Mouse (Mus musculus) limb, embryonic 12.5 days (tissue): ENCODE data around the gene Ina. TPM values are rescaled to one million over a fixed set of nuclear protein-coding genes. Genes with fewer than 3 reads are reported as not detected.

Experiments used
- ATAC-seq: fragments of 200-750 bp; cut with Nextera tagmentation; 2 replicates; pipeline ENCODE4 v1.8.0; 2017; ENCODE audit warnings: low read depth, moderate TSS enrichment; ENCODE audit not compliant: insufficient number of reproducible peaks, insufficient read depth, low FRiP score, low TSS enrichment
- H3K27ac ChIP-seq: fragments of 300-500 bp; sonication (generic); 2 replicates; pipeline ENCODE4 v1.5.1; 2016; ENCODE audit warnings: mild to moderate bottlenecking, moderate library complexity
- H3K27me3 ChIP-seq: fragments of 300-500 bp; sonication (generic); 2 replicates; pipeline ENCODE4 v1.6.1; 2016; ENCODE audit warnings: mild to moderate bottlenecking, moderate library complexity
- H3K36me3 ChIP-seq: fragments of 300-500 bp; sonication (generic); 2 replicates; pipeline ENCODE4 v1.6.1; 2016; ENCODE audit warnings: mild to moderate bottlenecking, moderate library complexity
- H3K4me1 ChIP-seq: fragments of 300-500 bp; sonication (generic); replicated peaks from 2 replicates; pipeline ENCODE4 v1.6.1; 2016
- H3K4me2 ChIP-seq: fragments of 300-500 bp; sonication (generic); 2 replicates; pipeline ENCODE4 v1.6.1; 2016; ENCODE audit warnings: mild to moderate bottlenecking, moderate library complexity
- H3K4me3 ChIP-seq: fragments of 300-500 bp; sonication (generic); replicated peaks from 2 replicates; pipeline ENCODE4 v1.5.1; 2016; ENCODE audit warnings: mild to moderate bottlenecking
- H3K9ac ChIP-seq: fragments of 300-500 bp; sonication (generic); replicated peaks from 2 replicates; pipeline ENCODE4 v1.6.1; 2016; ENCODE audit warnings: mild to moderate bottlenecking, moderate library complexity
- H3K9me3 ChIP-seq: fragments of 300-500 bp; sonication (generic); 2 replicates; pipeline ENCODE4 v1.6.1; 2016; ENCODE audit warnings: mild to moderate bottlenecking, moderate library complexity
- WGBS: fragments of 180-500 bp; shearing (Covaris S2); methylation state at CpG from one replicate; pipeline ENCODE4 v1.1.7; 2016; 5-methylcytosine and 5-hydroxymethylcytosine counted together
- polyA plus RNA-seq: library from polyadenylated mRNA; unstranded; fragments of >200 nt; fragmentation: Nextera tagmentation; extraction: Ambion mirVana; gene quantifications from 2 replicates; pipeline ENCODE4 v1.2.1, GENCODE M21; 2016

The Ina gene
- 0.40 and 2.2 TPM in 2 replicates for polyA plus RNA-seq

DNA sequence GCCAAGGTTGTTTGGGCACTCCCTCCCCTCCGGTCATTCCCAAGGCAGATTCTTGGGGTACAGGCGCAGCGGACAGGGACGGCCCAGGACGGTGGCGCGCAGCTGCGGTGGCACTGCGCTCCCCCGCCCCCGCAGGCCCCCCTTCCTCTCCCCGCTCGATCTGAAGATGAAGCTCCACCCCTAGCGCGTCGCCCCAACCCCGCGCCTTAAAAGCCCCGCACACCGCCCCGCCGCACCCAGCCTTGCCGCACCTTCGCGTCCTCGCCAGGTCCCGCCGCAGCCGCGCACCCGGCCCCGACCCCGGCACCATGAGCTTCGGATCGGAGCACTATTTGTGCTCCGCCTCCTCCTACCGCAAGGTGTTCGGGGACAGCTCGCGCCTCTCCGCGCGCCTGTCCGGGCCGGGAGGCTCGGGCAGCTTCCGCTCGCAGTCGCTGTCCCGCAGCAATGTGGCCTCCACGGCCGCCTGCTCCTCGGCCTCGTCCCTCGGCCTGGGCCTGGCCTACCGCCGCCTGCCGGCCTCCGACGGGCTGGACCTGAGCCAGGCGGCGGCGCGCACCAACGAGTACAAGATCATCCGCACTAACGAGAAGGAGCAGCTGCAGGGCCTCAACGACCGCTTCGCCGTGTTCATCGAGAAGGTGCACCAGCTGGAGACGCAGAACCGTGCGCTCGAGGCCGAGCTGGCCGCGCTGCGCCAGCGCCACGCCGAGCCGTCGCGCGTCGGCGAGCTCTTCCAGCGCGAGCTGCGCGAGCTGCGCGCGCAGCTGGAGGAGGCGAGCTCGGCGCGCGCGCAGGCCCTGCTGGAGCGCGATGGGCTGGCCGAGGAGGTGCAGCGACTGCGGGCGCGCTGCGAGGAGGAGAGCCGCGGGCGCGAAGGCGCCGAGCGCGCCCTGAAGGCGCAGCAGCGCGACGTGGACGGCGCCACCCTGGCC is at the start of gene Ina, which contains the start of gene Nt5c2:
Gene Ina (plus strand): TSS at position 252 of the 935 bp plus-strand sequence.
Gene Nt5c2 (minus strand): TSS at position 707 of the 935 bp plus-strand sequence.
- Histone ChIP-seq H3K9ac (0 out of 2 replicates have a peak within 1 kb of the TSS, but pooled peaks have one; percentile 8), H3K27ac (no peak within 1 kb of the TSS)

DNA sequence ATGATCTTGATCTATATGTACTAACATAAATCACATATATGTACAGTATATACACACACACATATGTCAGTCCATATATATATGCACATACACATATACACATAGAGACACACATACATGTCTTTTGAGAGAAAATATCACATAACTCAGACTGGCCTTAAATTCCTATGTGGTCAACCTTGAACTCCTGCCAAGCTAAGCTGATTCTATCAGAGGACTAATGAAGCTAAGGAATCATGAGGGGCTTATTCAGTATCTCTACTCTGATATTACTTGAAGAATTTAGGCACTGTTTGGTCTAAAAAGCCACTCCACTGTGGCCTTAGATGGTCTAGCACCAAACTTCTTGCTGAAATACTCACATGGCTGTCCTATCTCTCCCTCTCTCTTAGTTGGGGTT is 49.0 kb upstream of the Ina start:
- Histone ChIP-seq H3K4me3 (no peak overlapping the region), H3K27ac (no peak overlapping the region), H3K27me3 (no peaks in the 10 kb centered on the region), H3K9ac (no peak overlapping the region), H3K9me3 (no peaks in the 10 kb centered on the region), H3K4me2 (no peak overlapping the region), H3K36me3 (no peaks in the 10 kb centered on the region), H3K4me1 (peaks cover 21% of the 10 kb centered on the region)
- no peak for ATAC-seq

More for the DNA sequence above, at the start of gene Ina, which contains the start of gene Nt5c2:
- H3K4me1 ChIP-seq = peaks cover 23% of the 10 kb centered on the region
- H3K36me3 ChIP-seq = no peaks in the 10 kb centered on the region
- no peaks in the 10 kb centered on the region for H3K9me3 ChIP-seq
- peak within 1 kb of the TSS; percentile 85 for H3K4me2 ChIP-seq
- ATAC-seq = peak; percentile 52
- H3K27me3 ChIP-seq = peaks cover 86% of the 10 kb centered on the region
- WGBS = under 1% methylated on average over 123 of the region's 124 CpGs
- peak within 1 kb of the TSS; percentile 49 for H3K4me3 ChIP-seq

DNA sequence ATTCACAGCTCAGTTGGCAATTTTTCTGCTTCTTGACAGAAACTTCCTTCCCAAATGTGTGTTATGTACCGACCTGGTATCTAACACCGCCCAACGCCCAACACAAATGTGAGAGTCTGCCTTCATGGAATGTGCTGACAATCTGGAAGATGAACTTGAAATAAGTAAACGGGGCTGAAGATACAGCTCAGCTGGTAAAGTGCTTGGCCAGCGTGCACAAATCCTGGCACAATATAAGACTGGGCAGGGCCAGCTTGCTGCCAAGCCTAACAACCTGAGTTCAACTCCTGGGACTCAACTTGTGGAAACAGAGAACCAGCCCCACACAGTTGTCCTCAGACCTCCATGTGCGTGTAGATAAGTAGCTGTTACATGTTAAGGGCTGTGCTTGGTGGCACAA is 48.2 kb upstream of the Ina start:
- Histone ChIP-seq H3K4me1 (peaks cover 19% of the 10 kb centered on the region), H3K36me3 (no peaks in the 10 kb centered on the region), H3K9ac (no peak overlapping the region), H3K9me3 (no peaks in the 10 kb centered on the region), H3K27ac (no peak overlapping the region), H3K4me3 (no peak overlapping the region), H3K27me3 (no peaks in the 10 kb centered on the region), H3K4me2 (no peak overlapping the region)
- 94% methylated on average over 6 of the region's 6 CpGs for WGBS
- no peak for ATAC-seq

DNA sequence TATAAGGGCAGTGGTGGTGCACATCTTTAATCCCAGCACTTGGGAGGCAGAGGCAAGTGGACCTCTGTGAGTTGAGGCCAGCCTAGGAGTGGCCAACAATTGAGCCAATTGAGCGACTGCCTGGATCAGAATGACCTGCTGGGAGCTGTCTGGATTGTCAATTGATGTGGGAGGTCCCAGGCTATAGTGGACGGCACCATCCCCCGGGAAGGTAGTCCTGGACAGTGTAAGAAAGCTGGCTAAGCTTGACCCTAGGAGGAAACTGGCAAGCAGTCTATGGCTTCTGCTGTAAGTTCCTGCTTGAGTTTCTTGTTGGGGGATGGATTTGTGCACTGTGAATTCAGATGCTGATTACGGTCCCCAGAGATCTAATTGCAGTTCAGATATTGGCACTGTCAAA is 46.6 kb upstream of the Ina start:
- H3K4me3 ChIP-seq = no peak overlapping the region
- WGBS = 69% methylated on average over 4 of the region's 4 CpGs
- no peak overlapping the region for H3K27ac ChIP-seq
- H3K27me3 ChIP-seq = no peaks in the 10 kb centered on the region
- no peaks in the 10 kb centered on the region for H3K36me3 ChIP-seq
- no peak overlapping the region for H3K4me2 ChIP-seq
- H3K4me1 ChIP-seq = peaks cover 17% of the 10 kb centered on the region
- no peak for ATAC-seq
- no peak overlapping the region for H3K9ac ChIP-seq
- no peaks in the 10 kb centered on the region for H3K9me3 ChIP-seq

DNA sequence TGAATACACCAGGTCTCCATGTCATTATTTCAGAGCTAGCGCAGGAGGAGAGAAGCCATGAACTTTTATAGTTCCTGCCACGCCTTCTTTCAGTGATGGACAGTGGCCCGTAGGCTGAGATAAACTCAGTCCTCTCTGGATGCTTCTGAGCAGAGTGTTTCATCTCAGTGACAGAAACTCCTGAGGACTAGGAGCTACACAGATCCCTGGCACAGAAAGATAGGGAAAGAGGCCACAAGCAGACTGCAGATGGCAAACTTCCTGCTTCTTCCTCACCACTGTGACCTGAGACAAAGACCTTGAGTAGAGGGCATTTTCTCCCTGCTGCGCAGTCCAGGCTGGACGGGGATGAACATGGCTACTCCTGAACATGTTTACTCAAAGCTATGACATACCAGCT is 45.7 kb upstream of the Ina start:
- Histone ChIP-seq H3K36me3 (no peaks in the 10 kb centered on the region), H3K4me3 (no peak overlapping the region), H3K9ac (no peak overlapping the region), H3K27me3 (no peaks in the 10 kb centered on the region), H3K9me3 (no peaks in the 10 kb centered on the region), H3K4me2 (no peak overlapping the region), H3K4me1 (peaks cover 16% of the 10 kb centered on the region), H3K27ac (no peak overlapping the region)
- WGBS = 81% methylated on average over 5 of the region's 5 CpGs
- no peak for ATAC-seq

DNA sequence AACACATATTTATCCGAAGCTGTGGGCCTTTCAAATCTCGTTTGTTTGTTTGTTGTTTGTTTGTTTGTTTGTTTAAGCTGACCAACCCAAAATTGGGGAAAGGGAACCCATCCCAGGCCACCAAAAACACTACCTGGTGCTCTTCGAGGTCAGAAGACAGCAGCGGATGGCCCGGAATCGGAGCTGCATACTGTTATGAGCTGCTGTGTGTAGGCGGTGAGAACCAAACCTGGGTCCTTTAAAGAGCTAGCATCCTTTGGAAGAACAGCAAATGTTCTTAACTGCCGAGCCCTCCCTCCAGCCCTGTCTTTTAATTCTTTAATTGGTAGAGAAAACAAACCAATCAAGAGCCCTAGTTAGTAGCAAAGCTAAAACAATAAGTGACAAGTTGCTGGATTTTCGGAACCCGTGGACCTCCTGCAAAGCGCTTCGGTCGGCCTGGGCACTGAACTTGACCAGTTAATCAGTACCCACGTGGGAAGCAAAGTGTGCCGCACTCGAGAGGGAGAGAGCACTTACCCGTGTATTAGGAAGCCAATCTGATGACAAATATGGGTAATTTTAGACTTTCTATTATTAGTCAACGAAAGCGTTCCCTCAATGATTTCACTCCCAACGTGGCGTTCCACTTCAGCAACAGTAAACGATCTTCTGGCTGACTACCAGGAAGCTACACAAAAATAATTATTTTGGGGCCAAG is 45.1 kb upstream of the Ina start:
- 84% methylated on average over 22 of the region's 22 CpGs for WGBS
- no peaks in the 10 kb centered on the region for H3K27me3 ChIP-seq
- no peak overlapping the region for H3K27ac ChIP-seq
- no peak overlapping the region for H3K4me2 ChIP-seq
- ATAC-seq = no peak
- H3K4me3 ChIP-seq = no peak overlapping the region
- peaks cover 15% of the 10 kb centered on the region for H3K4me1 ChIP-seq
- H3K9me3 ChIP-seq = no peaks in the 10 kb centered on the region
- no peaks in the 10 kb centered on the region for H3K36me3 ChIP-seq
- no peak overlapping the region for H3K9ac ChIP-seq

DNA sequence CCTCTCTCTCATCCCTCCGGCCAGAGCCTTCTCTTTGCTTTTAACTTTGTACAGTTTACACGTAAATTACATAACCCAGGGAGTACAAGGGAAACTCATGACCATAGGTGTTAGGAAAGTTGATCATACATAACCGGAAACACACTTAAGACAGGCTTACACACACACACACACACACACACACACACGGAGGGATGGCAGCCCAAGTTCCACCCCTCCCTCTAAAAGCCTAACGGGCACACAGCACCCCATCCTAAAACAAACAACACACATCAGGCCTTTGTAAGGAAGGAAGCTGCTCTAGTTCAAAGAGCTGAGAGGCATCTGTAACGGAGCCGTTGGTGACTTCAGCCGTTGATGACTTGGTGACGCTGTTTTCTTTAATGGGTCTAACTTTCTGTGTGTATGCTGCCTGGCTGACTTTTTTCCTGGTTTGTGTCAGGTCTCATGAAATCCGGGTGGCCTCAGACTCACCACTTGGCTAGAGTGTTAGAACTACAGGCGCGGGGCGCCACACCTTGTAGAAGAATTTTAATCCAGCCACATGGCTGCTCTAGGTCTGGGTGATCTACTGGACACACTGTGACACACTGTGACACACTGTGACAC is 44.3 kb upstream of the Ina start:
- H3K4me1 ChIP-seq = peaks cover 11% of the 10 kb centered on the region
- no peak overlapping the region for H3K4me3 ChIP-seq
- no peak overlapping the region for H3K27ac ChIP-seq
- no peaks in the 10 kb centered on the region for H3K9me3 ChIP-seq
- ATAC-seq = no peak
- no peaks in the 10 kb centered on the region for H3K27me3 ChIP-seq
- no peak overlapping the region for H3K4me2 ChIP-seq
- 52% methylated on average over 13 of the region's 13 CpGs for WGBS
- H3K9ac ChIP-seq = no peak overlapping the region
- no peaks in the 10 kb centered on the region for H3K36me3 ChIP-seq

DNA sequence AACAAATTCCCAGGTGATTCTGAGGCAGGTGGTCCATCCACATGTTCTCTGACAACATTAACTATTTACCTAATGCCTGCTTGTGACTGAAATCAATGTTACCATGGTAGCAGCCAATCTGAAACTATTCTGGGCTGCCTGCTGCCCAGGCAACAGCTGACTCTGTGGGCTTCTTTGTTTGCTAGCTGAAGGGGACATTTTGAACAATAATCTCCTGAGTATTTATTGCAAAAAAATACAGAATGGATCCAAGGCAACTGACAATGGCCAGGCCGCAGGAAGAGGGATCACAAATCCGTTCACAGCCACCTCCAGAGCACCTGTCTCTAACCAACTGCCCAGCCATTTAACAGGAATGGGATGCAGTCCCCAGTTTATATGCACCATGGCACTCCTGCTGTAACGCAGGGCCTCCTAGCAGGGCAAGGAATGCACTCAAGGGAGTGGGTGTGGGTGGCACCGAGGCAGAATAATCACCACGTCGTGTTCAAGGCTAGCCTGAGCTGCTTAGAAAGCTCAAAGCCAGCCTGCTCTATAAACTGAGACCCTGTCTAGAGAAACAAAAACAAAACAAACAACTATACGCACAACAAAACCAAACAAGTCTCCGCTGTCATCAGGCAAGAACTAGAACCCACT is 43.3 kb upstream of the Ina start:
- Histone ChIP-seq H3K27me3 (no peaks in the 10 kb centered on the region), H3K4me2 (no peak overlapping the region), H3K36me3 (no peaks in the 10 kb centered on the region), H3K4me1 (peaks cover 11% of the 10 kb centered on the region), H3K9me3 (no peaks in the 10 kb centered on the region), H3K9ac (no peak overlapping the region), H3K4me3 (no peak overlapping the region), H3K27ac (no peak overlapping the region)
- WGBS = 71% methylated on average over 8 of the region's 8 CpGs
- ATAC-seq = no peak

DNA sequence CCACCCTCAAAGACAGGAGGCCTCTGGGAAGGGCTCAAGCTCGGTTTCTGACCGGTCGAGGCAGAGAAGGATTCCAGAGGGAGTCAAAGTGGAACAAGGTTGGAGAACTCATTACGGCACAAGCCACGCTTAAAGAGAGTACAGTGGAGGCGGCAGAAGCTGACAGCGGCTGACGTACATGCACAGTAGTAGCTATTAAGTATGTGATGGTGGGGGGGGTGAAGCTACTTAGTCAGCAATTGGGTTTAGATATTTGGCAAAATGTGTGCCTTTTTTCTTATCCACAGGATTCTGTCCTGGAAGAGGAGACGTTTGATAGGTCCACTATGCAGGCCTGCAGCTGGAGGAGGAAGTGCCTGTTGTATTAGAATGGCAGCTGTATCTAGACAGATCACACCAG is 42.8 kb upstream of the Ina start:
- WGBS = 78% methylated on average over 9 of the region's 9 CpGs
- ATAC-seq = no peak
- no peaks in the 10 kb centered on the region for H3K36me3 ChIP-seq
- H3K4me1 ChIP-seq = peaks cover 11% of the 10 kb centered on the region
- H3K9ac ChIP-seq = no peak overlapping the region
- no peaks in the 10 kb centered on the region for H3K27me3 ChIP-seq
- H3K9me3 ChIP-seq = no peaks in the 10 kb centered on the region
- H3K4me2 ChIP-seq = no peak overlapping the region
- H3K4me3 ChIP-seq = no peak overlapping the region
- no peak overlapping the region for H3K27ac ChIP-seq

DNA sequence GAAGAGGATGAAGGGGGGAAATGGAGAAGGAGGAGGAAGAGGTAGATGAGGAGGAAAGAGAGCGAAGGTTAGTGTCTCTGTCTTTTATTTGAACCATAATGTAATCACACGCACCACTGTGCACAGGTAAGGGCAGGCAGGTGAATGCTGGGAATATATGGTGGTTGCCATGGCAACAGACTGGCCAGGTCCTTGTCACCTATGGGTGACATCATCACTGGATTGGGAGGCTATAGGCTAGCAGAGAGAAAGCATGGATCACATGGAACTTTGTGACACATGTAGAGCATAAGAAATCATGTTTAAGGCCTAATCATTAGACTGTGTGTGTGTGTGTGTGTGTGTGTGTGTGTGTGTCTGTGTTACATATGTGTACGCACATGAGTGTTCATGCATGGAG is 42.3 kb upstream of the Ina start:
- no peak overlapping the region for H3K27ac ChIP-seq
- no peaks in the 10 kb centered on the region for H3K9me3 ChIP-seq
- H3K4me2 ChIP-seq = no peak overlapping the region
- 90% methylated on average over 3 of the region's 3 CpGs for WGBS
- no peaks in the 10 kb centered on the region for H3K36me3 ChIP-seq
- H3K4me3 ChIP-seq = no peak overlapping the region
- peaks cover 11% of the 10 kb centered on the region for H3K4me1 ChIP-seq
- no peaks in the 10 kb centered on the region for H3K27me3 ChIP-seq
- no peak for ATAC-seq
- H3K9ac ChIP-seq = no peak overlapping the region

DNA sequence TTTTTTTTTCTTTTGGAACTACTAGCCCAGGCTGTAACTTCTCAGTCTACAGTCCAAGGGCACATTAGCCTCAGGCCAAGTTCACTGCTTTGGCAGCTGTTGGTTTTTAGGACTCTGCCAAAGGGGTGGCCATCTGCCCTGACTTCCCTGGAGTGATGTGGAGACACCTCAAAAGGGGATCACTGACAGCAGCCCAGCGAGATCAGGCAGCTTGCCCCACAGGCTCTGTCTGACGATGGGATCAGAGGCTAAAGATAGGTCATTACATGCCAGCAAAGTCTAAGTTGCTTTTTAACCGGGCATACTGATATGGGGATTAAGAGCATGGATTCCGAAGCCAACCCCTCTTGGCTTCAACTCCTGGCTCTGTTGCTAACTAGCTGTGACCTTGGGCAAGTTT is 38.9 kb upstream of the Ina start:
- WGBS = 81% methylated on average over 4 of the region's 4 CpGs

More for the DNA sequence above, 38.9 kb upstream of the Ina start:
- H3K9ac ChIP-seq = no peak overlapping the region
- no peak overlapping the region for H3K4me3 ChIP-seq
- H3K4me1 ChIP-seq = 0 out of 2 replicates have a peak, but pooled peaks cover 4% of the 10 kb centered on the region
- H3K36me3 ChIP-seq = no peaks in the 10 kb centered on the region
- H3K27me3 ChIP-seq = no peaks in the 10 kb centered on the region
- no peak overlapping the region for H3K27ac ChIP-seq
- no peak overlapping the region for H3K4me2 ChIP-seq
- no peaks in the 10 kb centered on the region for H3K9me3 ChIP-seq
- no peak for ATAC-seq
